In genomic region chr2:158193611-158194336, GRCm38 (mm10) we compare ENCODE assay signal across 16 mouse cellular contexts. TPM values are rescaled to one million over a fixed set of nuclear protein-coding genes. Genes with fewer than 3 reads are reported as not detected.
A peak's percentile ranks its signal among the peaks of the same experiment; 100 is the strongest.
DNase-seq lines count a peak whose midpoint lies in the region; ATAC-seq and TF ChIP-seq lines count a peak whose summit lies in the region.
"Had no signal": no experiment of that assay in that cellular context is flagged by ENCODE, and none has a peak within 500 bp of the region (broad histone marks: within the 10 kb centered on the region; RNA-seq: fewer than 3 reads in every experiment).

No protein-coding gene starts in this region.

- H3K9ac ChIP-seq in forebrain, embryonic 12.5 days = no peak overlapping the region
- H3K9ac ChIP-seq in hindbrain, embryonic 14.5 days = 0 out of 2 replicates have a peak overlapping the region, but pooled peaks have one; percentile 18
- no peak overlapping the region for H3K9ac ChIP-seq in midbrain, embryonic 15.5 days

- no peak for TF ChIP-seq POLR2A in lung, adult 2 months (IDR thresholded peaks at IDR 0.05; ENCODE audit: borderline replicate concordance, extremely low read depth, low read depth, low read length)

- peak overlapping the region; percentile 27; the same call in 1 of the 2 replicates for H3K4me2 ChIP-seq in forebrain, embryonic 12.5 days
- no peak overlapping the region for H3K4me2 ChIP-seq in hindbrain, embryonic 14.5 days (replicated peaks)
- peak overlapping the region; percentile 8; the same call in 1 of the 2 replicates for H3K4me2 ChIP-seq in midbrain, embryonic 15.5 days
- H3K4me2 ChIP-seq: liver, embryonic 11.5 days had no signal

- peak; percentile 77 for ATAC-seq in forebrain, embryonic 12.5 days (ENCODE audit: low FRiP score)
- peak; percentile 64 for ATAC-seq in hindbrain, embryonic 14.5 days (ENCODE audit: low FRiP score)
- ATAC-seq in midbrain, embryonic 15.5 days (replicated peaks) = peak; percentile 73

- peak; percentile 40 for DNase-seq in brain, adult 2 months (ENCODE audit: low read depth, low spot score)
- DNase-seq in hindbrain, embryonic 14.5 days (ENCODE audit: low spot score) = no peak
- DNase-seq in frontal cortex, postnatal 25 days (ENCODE audit: low spot score in 2 of 2) = no peak
- DNase-seq in heart, adult 18-20 months = no peak
- DNase-seq in lung, adult 2 months = no peak
- DNase-seq in layer of hippocampus, postnatal 36 days = no peak
- DNase-seq: cerebellum, adult 11 months; cerebellum, postnatal 36 days; heart, adult 2 months; heart, postnatal 4 days; kidney, adult 2 months; thymus, postnatal 36 days had no signal

- 20% methylated on average over 10 of the region's 10 CpGs for WGBS in forebrain, embryonic 12.5 days
- WGBS in hindbrain, embryonic 14.5 days = 19% methylated on average over 10 of the region's 10 CpGs
- 9% methylated on average over 10 of the region's 10 CpGs for WGBS in midbrain, embryonic 15.5 days
- 67% methylated on average over 10 of the region's 10 CpGs for WGBS in lung, adult 2 months

- H3K4me1 ChIP-seq in forebrain, embryonic 12.5 days = peaks cover 25% of the 10 kb centered on the region
- peaks cover 25% of the 10 kb centered on the region for H3K4me1 ChIP-seq in hindbrain, embryonic 14.5 days (replicated peaks; ENCODE audit: control insufficient read depth, insufficient read depth, low read length)
- peaks cover 26% of the 10 kb centered on the region for H3K4me1 ChIP-seq in midbrain, embryonic 15.5 days
- H3K4me1 ChIP-seq in lung, adult 2 months (ENCODE audit: control insufficient read depth, insufficient read depth, low read length) = peaks cover 6% of the 10 kb centered on the region

- no peaks in the 10 kb centered on the region; the same call in 1 of the 2 replicates for H3K27me3 ChIP-seq in forebrain, embryonic 12.5 days
- H3K27me3 ChIP-seq in hindbrain, embryonic 14.5 days (ENCODE audit: control insufficient read depth, insufficient read depth, low read length) = no peaks in the 10 kb centered on the region
- no peaks in the 10 kb centered on the region for H3K27me3 ChIP-seq in midbrain, embryonic 15.5 days (replicated peaks)

- H3K27ac ChIP-seq in forebrain, embryonic 12.5 days = peak overlapping the region; percentile 19; the same call in 1 of the 2 replicates
- H3K27ac ChIP-seq in hindbrain, embryonic 14.5 days = peak overlapping the region; percentile 60
- H3K27ac ChIP-seq in midbrain, embryonic 15.5 days = peak overlapping the region; percentile 80
- H3K27ac ChIP-seq: heart, adult 2 months had no signal

- no peaks in the 10 kb centered on the region for H3K9me3 ChIP-seq in forebrain, embryonic 12.5 days
- H3K9me3 ChIP-seq in hindbrain, embryonic 14.5 days (ENCODE audit: control insufficient read depth, low read length) = no peaks in the 10 kb centered on the region
- no peaks in the 10 kb centered on the region for H3K9me3 ChIP-seq in midbrain, embryonic 15.5 days

- H3K36me3 ChIP-seq in forebrain, embryonic 12.5 days (replicated peaks) = no peaks in the 10 kb centered on the region
- H3K36me3 ChIP-seq in hindbrain, embryonic 14.5 days (replicated peaks; ENCODE audit: control insufficient read depth, insufficient read depth) = no peaks in the 10 kb centered on the region
- no peaks in the 10 kb centered on the region for H3K36me3 ChIP-seq in midbrain, embryonic 15.5 days (replicated peaks)

- no peak overlapping the region for H3K4me3 ChIP-seq in forebrain, embryonic 12.5 days (replicated peaks)
- H3K4me3 ChIP-seq in hindbrain, embryonic 14.5 days (replicated peaks; ENCODE audit: low read length) = no peak overlapping the region
- no peak overlapping the region for H3K4me3 ChIP-seq in midbrain, embryonic 15.5 days
- H3K4me3 ChIP-seq in lung, adult 2 months (replicated peaks; ENCODE audit: extremely low read depth, low read depth, low read length) = no peak overlapping the region
- H3K4me3 ChIP-seq: heart, adult 2 months had no signal

- TF ChIP-seq CTCF in lung, adult 2 months (IDR thresholded peaks at IDR 0.05; ENCODE audit: insufficient read depth, low read length) = no peak

RNA-seq across cellular contexts. Expression of gene D630003M21Rik, which starts 35.2 kb away (rescaled TPM):
- 3.3 and 3.4 TPM in 2 replicates for polyA plus RNA-seq in forebrain, embryonic 12.5 days (2016; fragmentation: Nextera tagmentation; extraction: Ambion mirVana)
- 1.6 and 1.7 TPM in 2 replicates for polyA plus RNA-seq in hindbrain, embryonic 14.5 days (2014; fragmentation: Nextera tagmentation; extraction: Ambion mirVana)
- polyA plus RNA-seq in midbrain, embryonic 15.5 days (2015; fragmentation: Nextera tagmentation; extraction: Ambion mirVana) = 1.6 TPM in 2 replicates
- 1 to 10 TPM; 5.1 to 5.4 TPM for total RNA-seq in heart, adult 18-20 months (2021)
- 1.9 and 2.0 TPM in 2 replicates for polyA plus RNA-seq in lung, adult 2 months (2012; rRNA removed)
- total RNA-seq in layer of hippocampus, postnatal 36 days (2021) = 1 to 10 TPM; 3.6 to 3.7 TPM
- total RNA-seq: MEL had no signal

RNA-seq across cellular contexts. Expression of gene Tgm2, which starts 47.5 kb away (rescaled TPM):
- polyA plus RNA-seq in forebrain, embryonic 12.5 days (2016; fragmentation: Nextera tagmentation; extraction: Ambion mirVana) = 4.3 and 4.6 TPM in 2 replicates
- polyA plus RNA-seq in hindbrain, embryonic 14.5 days (2014; fragmentation: Nextera tagmentation; extraction: Ambion mirVana) = 5.5 and 6.1 TPM in 2 replicates
- polyA plus RNA-seq in midbrain, embryonic 15.5 days (2015; fragmentation: Nextera tagmentation; extraction: Ambion mirVana) = 10.1 and 12.4 TPM in 2 replicates
- total RNA-seq in heart, adult 18-20 months (2021) = 100 to 1,000 TPM; 247 to 266 TPM
- 285 and 297 TPM in 2 replicates for polyA plus RNA-seq in lung, adult 2 months (2012; rRNA removed)
- 10 to 100 TPM in 1 of 2 experiments, 1 to 10 TPM in 1; 7.9 to 12.7 TPM for total RNA-seq in layer of hippocampus, postnatal 36 days (2021)

Comparison
In these comparisons a context has a peak if more than half of its experiments do, and no peak if none do; other contexts are left out.
1. H3K27ac ChIP-seq: peak in every context shown above with its lines; median percentile 80 in midbrain, embryonic 15.5 days; 60 in hindbrain, embryonic 14.5 days; 19 in forebrain, embryonic 12.5 days.
2. RNA of gene Tgm2, which starts 47.5 kb away (polyA plus RNA-seq): 285 to 297 TPM in lung, adult 2 months; 10.1 to 12.4 TPM in midbrain, embryonic 15.5 days, 5.5 to 6.1 TPM in hindbrain, embryonic 14.5 days and 4.3 to 4.6 TPM in forebrain, embryonic 12.5 days; every median in the first group is over 10 times any median in the second.
3. Peak in every context shown above with its lines, with median percentiles within 50 percentile points of each other: ATAC-seq.